Mouse (Mus musculus): ENCODE data around the gene Map3k6.

DNA sequence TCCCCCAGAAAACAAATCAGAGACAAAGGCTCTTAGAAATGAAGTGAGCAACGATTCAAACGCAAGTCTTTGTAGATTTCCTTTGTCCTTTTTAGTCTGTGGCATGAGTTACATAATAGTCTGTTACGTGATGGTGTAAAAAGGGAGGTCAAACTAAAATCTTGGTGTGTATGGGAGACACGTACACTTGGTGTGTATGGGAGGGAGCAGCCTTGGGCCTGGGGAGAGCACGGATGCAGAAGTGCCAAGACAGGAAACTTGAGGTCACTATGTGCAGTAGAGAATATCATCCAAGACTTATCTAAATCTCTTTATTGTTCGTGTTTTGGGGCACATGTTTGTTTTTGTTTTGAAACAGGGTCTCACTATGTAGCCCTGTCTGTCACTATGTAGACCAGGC, 37.4 kb downstream of the Map3k6 start:
- TF ChIP-seq CTCF (IDR thresholded peaks at IDR 0.05; ENCODE audit: control insufficient read depth, insufficient read depth, insufficient replicate concordance, low read depth, low read length) (no peak), POLR2A (IDR thresholded peaks at IDR 0.05; ENCODE audit: control insufficient read depth, low read depth, low read length) (no peak)

Data from testis, adult 2 months (tissue).